In the genomic region with DNA sequence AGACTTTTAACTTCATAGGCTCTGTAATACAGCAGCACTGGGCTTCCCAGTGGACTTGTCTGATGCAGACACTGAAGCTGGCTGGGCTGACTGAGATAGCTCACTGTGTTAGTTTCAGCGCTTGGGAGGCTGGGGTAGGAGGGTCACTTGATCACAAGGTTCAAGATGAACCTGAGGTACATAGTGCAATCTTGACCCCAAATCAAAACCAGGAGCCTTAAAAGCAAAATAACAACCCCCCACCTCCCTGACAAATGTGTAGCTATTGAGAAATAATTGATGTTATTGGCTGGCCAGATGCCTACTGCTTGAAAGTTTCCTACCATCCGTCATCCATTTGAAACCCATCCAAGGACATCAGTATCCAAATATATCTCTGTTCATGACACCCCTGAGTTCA, we compare ENCODE assay signal across 28 mouse cellular contexts. TPM values are rescaled to one million over a fixed set of nuclear protein-coding genes. Genes with fewer than 3 reads are reported as not detected.
DNase-seq lines count a peak whose midpoint lies in the region; ATAC-seq and TF ChIP-seq lines count a peak whose summit lies in the region.
"Had no signal": no experiment of that assay in that cellular context is flagged by ENCODE, and none has a peak within 500 bp of the region (broad histone marks: within the 10 kb centered on the region; RNA-seq: fewer than 3 reads in every experiment).

No protein-coding gene starts in this region.

- no peak for TF ChIP-seq POLR2A in spleen, adult 2 months (IDR thresholded peaks at IDR 0.05; ENCODE audit: low read depth, low read length)

- WGBS in liver, postnatal 0 days (ENCODE audit: insufficient replicate concordance) = 71% methylated on average over 2 of the region's 2 CpGs
- WGBS in liver, embryonic 12.5 days (ENCODE audit: insufficient replicate concordance) = 73% methylated on average over 2 of the region's 2 CpGs
- WGBS in spleen, adult 2 months = 82% methylated on average over 2 of the region's 2 CpGs

- no peak for DNase-seq in liver, postnatal 0 days
- no peak for DNase-seq in spleen, adult 2 months (ENCODE audit: low read depth in 1 of 2, low spot score in 2 of 2)
- DNase-seq in spleen, adult 12 weeks (ENCODE audit: low spot score) = no peak
- peak; percentile 31 for DNase-seq in adrenal gland, postnatal 10 days
- peak; percentile 40 for DNase-seq in lung, postnatal 36 days
- no peak for DNase-seq in gastrocnemius, adult 18-20 months (ENCODE audit: low spot score)
- DNase-seq: cerebellum, adult 8-10 months; cerebellum, postnatal 36 days; gastrocnemius, postnatal 36 days; heart, adult 18-20 months; kidney, adult 18-20 months; kidney, postnatal 25 days; liver, embryonic 13.5 days; right cerebral cortex, postnatal 4 days; thymus, adult 18-20 months; thymus, postnatal 25 days had no signal

- TF ChIP-seq CTCF in liver, postnatal 0 days (IDR thresholded peaks at IDR 0.05; ENCODE audit: low read depth) = no peak
- no peak for TF ChIP-seq CTCF in spleen, adult 2 months (IDR thresholded peaks at IDR 0.05; ENCODE audit: extremely low read depth, insufficient read depth, insufficient read length, insufficient replicate concordance)

- H3K9ac ChIP-seq in liver, postnatal 0 days (replicated peaks) = no peak overlapping the region
- no peak overlapping the region for H3K9ac ChIP-seq in liver, embryonic 12.5 days
- H3K9ac ChIP-seq: embryonic facial prominence, embryonic 12.5 days; heart, embryonic 12.5 days; kidney, embryonic 15.5 days; limb, embryonic 12.5 days; liver, embryonic 13.5 days; midbrain, embryonic 13.5 days; neural tube, embryonic 13.5 days had no signal

- H3K36me3 ChIP-seq in liver, postnatal 0 days (replicated peaks; ENCODE audit: insufficient read depth, low read length) = no peaks in the 10 kb centered on the region
- H3K36me3 ChIP-seq in liver, embryonic 12.5 days = no peaks in the 10 kb centered on the region
- peaks cover 8% of the 10 kb centered on the region; the same call in 1 of the 2 replicates for H3K36me3 ChIP-seq in spleen, adult 2 months (ENCODE audit: control insufficient read depth, insufficient read depth, low read length)
- H3K36me3 ChIP-seq: embryonic facial prominence, embryonic 12.5 days; heart, embryonic 12.5 days; hindbrain, embryonic 10.5 days; kidney, embryonic 15.5 days; limb, embryonic 12.5 days; liver, embryonic 13.5 days; midbrain, embryonic 13.5 days; neural tube, embryonic 13.5 days had no signal

- H3K4me1 ChIP-seq in liver, postnatal 0 days (ENCODE audit: insufficient read depth) = peaks cover 27% of the 10 kb centered on the region
- peaks cover 18% of the 10 kb centered on the region for H3K4me1 ChIP-seq in liver, embryonic 12.5 days
- peaks cover 37% of the 10 kb centered on the region for H3K4me1 ChIP-seq in spleen, adult 2 months (ENCODE audit: control insufficient read depth, insufficient read depth, insufficient read length)

- peaks cover 3% of the 10 kb centered on the region; the same call in 1 of the 2 replicates for H3K9me3 ChIP-seq in liver, postnatal 0 days (ENCODE audit: low read length)
- H3K9me3 ChIP-seq in liver, embryonic 12.5 days (replicated peaks) = no peaks in the 10 kb centered on the region
- H3K9me3 ChIP-seq: embryonic facial prominence, embryonic 12.5 days; kidney, embryonic 15.5 days; limb, embryonic 12.5 days; liver, embryonic 13.5 days; midbrain, embryonic 13.5 days; neural tube, embryonic 13.5 days had no signal

- H3K4me3 ChIP-seq in liver, postnatal 0 days (ENCODE audit: low read depth, low read length) = no peak overlapping the region
- no peak overlapping the region for H3K4me3 ChIP-seq in liver, embryonic 12.5 days
- H3K4me3 ChIP-seq in spleen, adult 2 months (ENCODE audit: extremely low read depth, insufficient read depth, insufficient read length) = peak overlapping the region; percentile 81
- H3K4me3 ChIP-seq: embryonic facial prominence, embryonic 12.5 days; heart, embryonic 12.5 days; kidney, embryonic 15.5 days; limb, embryonic 12.5 days; liver, embryonic 13.5 days; midbrain, embryonic 13.5 days; neural tube, embryonic 13.5 days had no signal

- H3K27ac ChIP-seq in liver, postnatal 0 days (ENCODE audit: low read depth) = no peak overlapping the region
- H3K27ac ChIP-seq in liver, embryonic 12.5 days = no peak overlapping the region
- H3K27ac ChIP-seq in spleen, adult 2 months (ENCODE audit: insufficient read depth, low read length) = peak overlapping the region; percentile 50
- H3K27ac ChIP-seq: embryonic facial prominence, embryonic 12.5 days; hindbrain, embryonic 10.5 days; kidney, embryonic 15.5 days; limb, embryonic 12.5 days; liver, embryonic 13.5 days; midbrain, embryonic 13.5 days; neural tube, embryonic 13.5 days had no signal

- H3K4me2 ChIP-seq in liver, postnatal 0 days (ENCODE audit: low read depth, low read length) = peak overlapping the region; percentile 93; the same call in 1 of the 2 replicates
- no peak overlapping the region for H3K4me2 ChIP-seq in liver, embryonic 12.5 days
- H3K4me2 ChIP-seq: heart, embryonic 12.5 days; liver, embryonic 13.5 days had no signal

- no peak for ATAC-seq in liver, postnatal 0 days
- no peak for ATAC-seq in liver, embryonic 12.5 days
- ATAC-seq: activated CD4-positive, CD25-positive, alpha-beta regulatory T cell, adult 4 months; CD4-positive, CD25-positive, alpha-beta regulatory T cell, adult 4 months; forebrain, embryonic 14.5 days; hindbrain, embryonic 16.5 days; midbrain, embryonic 13.5 days had no signal

- no peak for TF ChIP-seq EP300 in liver, postnatal 0 days (IDR thresholded peaks at IDR 0.05; ENCODE audit: low read depth)

- H3K27me3 ChIP-seq in liver, postnatal 0 days (ENCODE audit: insufficient read depth, low read length) = peaks cover 17% of the 10 kb centered on the region; the same call in 1 of the 2 replicates
- peaks cover 47% of the 10 kb centered on the region for H3K27me3 ChIP-seq in liver, embryonic 12.5 days (replicated peaks)
- H3K27me3 ChIP-seq in spleen, adult 2 months (ENCODE audit: control insufficient read depth, insufficient read depth, low read length) = no peaks in the 10 kb centered on the region

RNA-seq across cellular contexts. Expression of gene Tmem243, which starts 2.2 kb away (rescaled TPM):
- polyA plus RNA-seq in liver, postnatal 0 days (2015; fragmentation: Nextera tagmentation; extraction: Ambion mirVana) = 50.9 and 56.7 TPM in 2 replicates
- 12.3 and 13.0 TPM in 2 replicates for polyA plus RNA-seq in liver, embryonic 12.5 days (2016; fragmentation: Nextera tagmentation; extraction: Ambion mirVana)
- polyA plus RNA-seq in spleen, adult 2 months (2012; rRNA removed) = 56.1 and 106 TPM in 2 replicates
- 10 to 100 TPM; 26.2 to 26.8 TPM for total RNA-seq in adrenal gland, postnatal 10 days (2021)
- 10 to 100 TPM in 1 of 2 experiments, 1 to 10 TPM in 1; 9.7 to 11.0 TPM for total RNA-seq in gastrocnemius, adult 18-20 months (2021)

RNA-seq across cellular contexts. Expression of gene Dmtf1, which starts 58.9 kb away (rescaled TPM):
- 6.3 and 7.6 TPM in 2 replicates for polyA plus RNA-seq in liver, postnatal 0 days (2015; fragmentation: Nextera tagmentation; extraction: Ambion mirVana)
- 18.0 and 21.2 TPM in 2 replicates for polyA plus RNA-seq in liver, embryonic 12.5 days (2016; fragmentation: Nextera tagmentation; extraction: Ambion mirVana)
- 8.0 and 9.0 TPM in 2 replicates for polyA plus RNA-seq in spleen, adult 2 months (2012; rRNA removed)
- 10 to 100 TPM; 22.0 to 30.5 TPM for total RNA-seq in adrenal gland, postnatal 10 days (2021)
- total RNA-seq in gastrocnemius, adult 18-20 months (2021) = 1 to 10 TPM; 7.7 to 9.4 TPM

Comparison
In these comparisons a context has a peak if more than half of its experiments do, and no peak if none do; other contexts are left out.
1. DNase-seq: peak in adrenal gland, postnatal 10 days (single experiment) and lung, postnatal 36 days (single experiment); none in liver, postnatal 0 days (single experiment), spleen, adult 2 months (0 of 2), spleen, adult 12 weeks (single experiment) and gastrocnemius, adult 18-20 months (single experiment).